Mouse (Mus musculus) c-Kit-positive CD71-negative TER-119-negative erythroid progenitor cells, embryonic 14.5 days (primary cell): Measurements from ENCODE around the gene Gm5089.

Source experiments
- DNase-seq: peaks from one replicate; pipeline ENCODE4 v3.0.0-alpha.2; 2013; ENCODE audit warnings: low read depth

Gene Gm5089

DNA sequence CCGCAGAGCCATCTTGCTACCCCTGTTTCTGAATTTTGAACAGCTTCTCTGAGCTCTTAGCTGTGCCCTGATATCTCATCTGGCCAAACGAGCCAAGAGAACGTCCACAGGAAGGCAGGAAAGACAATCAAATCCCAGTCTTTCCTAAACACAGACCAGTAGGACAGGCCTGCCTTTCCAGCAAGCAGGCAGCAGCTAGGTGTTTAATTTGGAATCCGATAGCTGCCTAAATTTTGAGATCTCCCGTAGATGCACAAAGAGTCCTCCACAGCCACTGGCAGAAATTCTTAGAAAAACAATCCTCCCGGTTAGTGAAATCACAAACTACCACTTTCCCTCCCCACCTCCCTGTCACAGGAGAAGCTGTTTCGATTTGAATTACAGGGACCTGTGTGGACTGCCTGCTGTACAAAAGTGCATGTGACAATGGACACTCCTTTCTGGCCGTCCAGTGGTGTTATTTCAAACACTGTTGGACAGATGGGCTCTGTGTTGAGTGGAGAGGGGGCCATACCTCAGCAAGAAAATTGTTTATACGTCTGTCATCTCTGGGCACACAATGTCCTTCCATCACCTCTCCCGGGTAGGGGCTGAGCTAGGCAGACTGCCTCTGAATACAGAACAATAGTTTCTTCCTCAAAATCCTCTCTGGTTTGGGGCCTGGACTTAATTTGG is 24.2 kb downstream of the Gm5089 start:
- no peak for DNase-seq

DNA sequence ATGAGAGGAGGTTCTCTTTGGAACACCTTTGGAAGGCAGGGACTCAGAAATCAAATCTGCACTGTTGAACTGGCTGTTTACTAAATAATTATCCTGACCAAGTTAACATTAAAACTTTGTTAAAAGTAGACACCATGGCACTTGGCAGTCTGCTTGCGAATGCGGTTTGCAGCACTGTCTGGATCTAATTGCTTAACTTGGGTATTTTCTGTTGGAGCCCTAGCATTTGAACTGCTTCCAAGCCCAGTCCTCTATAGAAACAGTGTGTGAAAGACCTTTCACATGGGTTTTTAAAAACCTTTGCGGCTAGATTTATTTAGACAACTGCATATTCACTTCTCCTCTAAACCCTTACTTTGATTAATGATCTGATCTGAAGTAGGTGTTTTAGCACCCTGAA is 26.5 kb downstream of the Gm5089 start:
- no peak for DNase-seq

DNA sequence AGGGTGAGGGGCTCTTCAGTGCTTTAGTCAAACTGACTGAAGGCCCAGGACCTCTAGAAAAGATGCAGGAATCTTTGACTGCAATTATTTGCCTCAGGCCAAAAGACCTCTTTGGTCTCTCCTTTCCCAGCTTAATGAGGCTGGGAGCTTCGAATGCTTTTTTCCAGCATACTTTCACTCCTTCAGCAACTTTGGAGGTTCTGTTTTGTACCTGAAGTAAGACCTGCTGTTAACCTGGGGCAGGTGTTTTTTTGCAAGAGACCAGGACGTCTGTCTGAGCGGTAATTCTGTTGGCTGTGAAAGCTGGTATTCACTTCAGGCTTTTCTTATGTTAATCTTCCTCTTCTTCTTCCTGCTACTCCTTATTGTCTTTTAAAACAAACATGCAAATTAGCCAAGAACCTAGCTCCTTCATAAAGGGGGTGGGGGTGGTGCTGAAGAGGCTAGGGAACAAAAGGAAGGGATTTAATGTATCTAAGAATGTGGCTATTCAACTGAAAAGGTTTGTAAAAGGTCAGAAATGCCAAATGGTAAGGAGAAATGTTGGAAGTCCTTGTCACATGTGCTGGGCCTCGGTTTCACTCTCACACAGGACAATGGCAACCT is 34.6 kb downstream of the Gm5089 start:
- no peak for DNase-seq

DNA sequence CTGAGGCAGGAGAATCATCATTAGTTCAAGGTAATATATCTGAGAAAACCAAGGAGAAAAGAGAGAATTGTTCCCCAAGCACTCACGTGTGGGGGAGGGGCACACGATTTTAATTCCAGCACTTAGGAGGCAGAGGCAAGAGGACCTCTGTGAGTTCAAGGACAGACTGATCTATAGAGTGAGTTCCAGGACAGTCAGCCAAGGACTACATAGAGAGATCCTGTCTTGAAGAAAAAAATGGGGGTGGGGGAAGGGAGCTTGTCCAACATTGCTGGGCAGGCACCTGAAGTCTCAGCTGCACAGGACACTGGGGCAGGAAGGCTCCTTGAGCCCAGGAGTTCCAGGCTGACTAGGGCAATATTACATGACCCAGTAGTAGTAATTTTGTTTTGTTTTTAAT is 36.1 kb downstream of the Gm5089 start:
- no peak for DNase-seq

DNA sequence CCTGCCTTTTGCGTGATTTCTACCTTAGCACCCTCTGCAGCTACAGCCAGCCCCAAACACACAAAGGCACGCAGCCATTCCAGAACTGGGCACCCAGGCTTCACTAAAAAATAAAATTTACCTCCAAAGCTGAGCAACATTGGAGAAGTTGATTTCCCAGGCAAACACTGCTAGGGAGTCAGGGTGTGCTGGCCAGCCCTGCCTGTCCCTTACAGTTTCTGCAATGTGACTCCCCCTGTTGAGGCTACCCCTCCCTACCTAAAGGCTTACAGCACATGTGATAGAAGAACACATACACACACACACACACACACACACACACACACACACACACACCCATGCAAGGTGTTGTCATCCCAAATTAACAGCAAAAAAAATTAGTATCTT is 37.4 kb downstream of the Gm5089 start:
- DNase-seq = no peak

DNA sequence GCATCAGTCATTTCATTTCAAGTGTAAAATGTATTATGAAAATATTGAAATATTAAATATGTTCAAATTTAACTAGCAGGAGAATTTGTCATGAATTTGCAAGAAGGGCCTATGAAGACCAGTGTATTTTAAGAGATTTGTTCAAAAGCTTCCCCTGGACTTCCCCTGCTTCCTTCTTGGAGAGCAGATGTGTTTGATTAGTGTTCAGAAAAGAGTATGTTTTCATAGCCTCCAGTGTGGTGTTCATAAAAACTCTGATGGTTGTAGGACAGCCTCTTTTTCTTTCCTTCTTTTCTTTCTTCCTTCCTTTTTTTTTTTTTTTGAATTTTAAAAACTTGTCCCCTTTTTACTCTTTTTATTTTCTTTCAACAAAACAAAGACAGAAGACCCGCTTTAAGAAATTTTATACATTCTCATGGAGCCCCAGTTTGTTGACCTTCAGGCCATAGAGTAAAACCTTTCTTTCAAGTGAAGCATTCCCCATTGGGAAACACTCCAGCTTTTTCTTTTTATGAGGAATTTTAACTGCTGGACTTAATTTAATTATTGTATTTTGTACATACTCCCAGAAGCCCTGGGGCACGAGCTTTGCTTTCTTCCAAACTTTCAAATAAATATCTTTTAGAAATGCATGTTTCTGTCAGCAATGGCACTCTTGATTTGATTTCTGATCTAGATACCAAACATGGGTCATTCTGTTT is 37.9 kb downstream of the Gm5089 start:
- no peak for DNase-seq

DNA sequence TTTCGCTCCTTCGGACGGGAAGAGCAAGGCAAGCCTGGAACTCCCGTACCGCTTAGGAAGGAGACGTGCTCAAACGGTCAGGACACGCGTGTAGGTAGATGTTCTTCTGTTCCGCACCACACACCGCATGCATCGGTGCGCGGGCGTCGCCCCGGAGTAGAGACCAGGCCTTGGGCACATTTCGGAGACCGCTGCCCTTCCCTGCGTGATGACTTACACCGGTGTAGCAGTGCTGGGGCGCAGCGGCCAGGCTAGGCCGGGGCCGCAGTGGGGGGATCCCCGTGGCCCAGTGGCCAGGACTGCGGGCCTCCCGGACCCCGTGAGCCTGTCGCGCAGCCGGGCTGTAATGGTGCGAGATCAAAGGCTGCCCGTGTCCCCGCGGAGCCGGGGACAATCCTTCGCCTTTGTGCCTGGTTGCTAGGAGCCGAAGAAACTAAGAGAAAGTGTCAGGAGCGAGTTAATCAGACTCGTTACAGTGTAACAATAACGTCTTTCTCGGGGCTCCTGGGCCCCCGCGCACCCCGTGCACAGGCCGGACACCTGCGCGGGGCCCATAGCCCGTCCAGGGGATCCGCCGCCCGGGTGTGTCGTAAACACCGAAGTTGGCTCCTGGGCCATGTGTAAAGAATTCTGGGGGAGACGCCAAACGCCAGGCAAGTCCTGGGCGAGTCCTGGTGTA is 44.2 kb downstream of the Gm5089 start:
- DNase-seq = no peak

DNA sequence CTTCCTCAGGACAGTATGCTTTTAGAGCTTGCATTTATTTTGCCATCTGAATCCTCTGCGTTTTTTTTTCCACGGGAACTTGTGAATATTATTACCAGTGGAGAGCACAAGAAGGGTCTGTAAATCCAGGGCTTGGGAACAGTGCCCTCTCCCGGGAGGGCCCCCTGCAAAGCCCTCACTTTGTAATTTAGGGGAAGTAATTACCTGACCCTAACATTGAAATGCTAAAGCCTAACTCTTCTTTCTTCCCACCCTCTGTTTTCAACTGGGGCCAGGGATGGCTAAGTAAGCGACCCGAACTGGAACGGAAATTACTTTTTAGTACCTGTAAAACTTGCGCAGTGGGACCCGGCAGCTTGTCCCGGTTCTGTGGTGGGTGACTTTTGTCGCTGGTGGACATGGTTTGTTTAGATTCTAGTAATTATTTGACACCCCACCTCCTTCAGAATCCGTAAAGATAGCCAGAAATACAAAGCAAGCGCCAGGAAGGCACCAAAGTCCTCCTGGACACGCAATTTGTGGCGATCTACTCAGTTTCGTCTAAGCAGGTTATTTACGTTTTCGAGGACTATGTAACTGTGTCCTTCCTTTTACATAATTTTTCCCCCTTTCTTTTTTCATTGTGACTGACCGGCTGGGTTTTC is 44.9 kb downstream of the Gm5089 start:
- DNase-seq = no peak

DNA sequence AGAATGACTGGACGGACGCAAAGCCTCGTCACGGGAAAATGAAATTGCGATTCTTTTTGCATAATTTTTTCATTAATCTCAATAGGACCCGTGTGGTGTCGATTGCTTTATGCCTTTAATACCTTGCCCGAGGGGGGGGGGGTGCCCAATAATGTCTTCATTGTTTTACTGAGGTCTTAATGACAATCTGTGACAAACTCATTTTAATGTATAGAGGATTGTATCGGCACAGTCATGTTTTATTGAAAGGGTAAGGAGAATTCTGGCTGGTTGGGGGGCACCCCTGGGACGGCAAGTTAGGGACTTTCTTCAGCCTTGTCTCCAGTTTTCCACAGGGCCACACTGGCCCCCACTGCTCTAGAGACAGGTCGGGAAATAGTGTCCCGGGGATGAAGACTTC is 45.7 kb downstream of the Gm5089 start:
- DNase-seq = no peak

DNA sequence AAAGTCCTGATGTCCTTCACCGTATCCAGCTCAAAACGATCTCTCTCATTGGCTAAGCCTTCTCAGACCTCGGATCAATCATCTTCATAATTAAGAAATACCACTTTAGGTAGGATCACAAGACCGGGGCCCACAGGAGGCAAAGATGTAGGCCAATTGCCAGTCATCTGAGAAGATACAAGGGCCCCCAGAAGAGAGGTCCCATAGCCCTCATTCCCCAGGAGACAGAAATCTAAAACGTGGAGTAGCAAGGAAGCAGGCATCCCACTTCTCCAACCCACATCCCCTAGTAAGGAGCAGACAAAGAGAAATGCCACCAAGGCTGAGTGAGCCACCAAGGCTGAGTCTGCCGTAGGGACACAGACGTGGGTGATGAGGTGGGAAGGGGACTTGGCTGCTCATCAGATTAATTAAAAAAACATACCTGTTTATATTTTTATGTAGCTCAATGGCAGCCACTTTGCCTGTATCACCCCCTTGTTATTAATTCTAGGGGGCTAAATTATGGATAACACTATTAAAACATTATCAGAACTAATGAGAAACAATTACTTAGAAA is 46.2 kb downstream of the Gm5089 start:
- DNase-seq = no peak

DNA sequence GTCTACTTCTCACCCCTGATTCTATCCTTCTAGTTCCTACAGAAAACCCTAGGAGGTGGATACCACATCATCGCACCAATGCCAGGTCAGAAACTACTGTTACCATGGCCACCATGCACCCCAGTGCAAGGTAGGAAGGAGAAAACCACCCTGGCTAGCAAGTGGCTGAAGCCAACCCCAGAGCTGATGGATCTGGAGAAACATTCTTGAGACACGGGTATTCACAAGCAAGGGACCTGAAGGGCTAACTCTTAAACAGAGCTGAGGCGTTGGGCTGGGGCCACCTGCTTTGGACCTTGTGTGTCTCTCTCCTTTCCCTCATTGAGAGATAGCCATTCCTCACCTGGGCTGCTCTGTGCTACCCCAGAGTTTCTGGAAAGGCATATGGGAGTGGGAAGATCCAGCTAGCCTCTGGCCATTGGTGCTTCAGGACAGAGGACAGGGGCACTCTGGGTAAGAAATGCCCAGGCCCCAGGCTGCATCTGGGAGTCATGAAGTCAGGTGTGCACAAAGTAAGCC is 47.4 kb downstream of the Gm5089 start:
- DNase-seq = no peak

DNA sequence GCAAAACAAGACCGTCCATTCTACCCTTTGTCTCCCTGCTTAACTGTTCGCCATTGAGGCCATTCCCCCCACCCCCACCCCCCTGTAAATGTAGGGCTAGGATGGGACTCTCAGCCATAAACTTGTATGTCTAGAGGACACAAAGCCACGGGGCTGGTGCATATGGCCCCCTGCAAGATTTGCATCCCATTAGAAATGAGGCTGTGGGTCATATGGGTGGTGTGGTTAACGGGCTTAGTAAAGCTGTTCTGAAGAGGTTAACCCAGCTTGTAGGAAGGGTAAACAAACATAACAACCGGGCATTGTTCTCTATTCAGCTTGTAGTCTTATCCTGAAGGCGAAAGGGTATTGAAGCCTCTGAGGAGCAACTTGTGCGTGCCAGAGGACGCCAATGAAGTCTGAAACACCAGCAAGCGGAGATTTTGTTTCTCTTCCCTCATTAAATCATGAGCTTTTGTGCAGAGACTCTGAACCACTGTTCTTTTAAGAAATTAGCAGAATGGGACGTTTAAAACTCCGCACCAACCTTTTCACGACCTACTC is 48.1 kb downstream of the Gm5089 start:
- DNase-seq = no peak

DNA sequence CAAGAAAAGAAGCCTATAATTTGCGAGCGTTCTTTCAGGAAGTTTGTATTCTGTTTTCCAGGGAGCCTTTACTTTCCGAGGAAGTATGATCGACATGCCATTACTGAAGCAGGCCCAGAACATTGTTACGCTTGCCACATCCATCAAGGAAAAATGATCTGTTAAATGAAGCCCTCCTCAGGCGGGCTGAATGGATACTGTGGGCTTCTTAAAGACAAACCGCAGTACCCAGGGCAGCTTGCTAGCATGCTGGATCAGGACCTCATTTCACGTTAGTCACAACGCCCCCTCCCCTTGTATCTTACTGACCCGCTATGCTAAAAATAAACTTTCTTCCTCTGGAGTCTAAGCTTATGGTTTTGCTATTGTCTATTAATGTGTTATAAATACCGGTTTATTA is 49.0 kb downstream of the Gm5089 start:
- DNase-seq = no peak

DNA sequence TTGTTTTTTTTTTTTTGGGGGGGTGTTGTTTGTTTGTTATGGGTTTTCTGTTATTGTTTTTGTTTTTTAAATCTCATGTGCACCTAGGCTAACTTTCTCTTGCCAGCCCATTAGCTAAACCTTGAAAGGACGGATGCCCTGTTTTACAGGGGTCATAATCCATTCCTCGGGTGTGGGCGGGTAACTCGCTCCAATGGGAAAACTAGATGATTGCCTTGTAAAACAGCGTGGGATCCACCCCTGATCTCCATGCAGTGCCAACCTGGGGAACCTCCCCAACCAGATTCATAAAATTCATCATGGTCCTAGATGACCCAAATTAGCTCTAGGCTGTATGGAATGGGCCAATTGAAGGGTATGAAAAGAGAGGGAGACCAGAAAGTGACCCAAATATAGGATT is 51.0 kb downstream of the Gm5089 start:
- no peak for DNase-seq

DNA sequence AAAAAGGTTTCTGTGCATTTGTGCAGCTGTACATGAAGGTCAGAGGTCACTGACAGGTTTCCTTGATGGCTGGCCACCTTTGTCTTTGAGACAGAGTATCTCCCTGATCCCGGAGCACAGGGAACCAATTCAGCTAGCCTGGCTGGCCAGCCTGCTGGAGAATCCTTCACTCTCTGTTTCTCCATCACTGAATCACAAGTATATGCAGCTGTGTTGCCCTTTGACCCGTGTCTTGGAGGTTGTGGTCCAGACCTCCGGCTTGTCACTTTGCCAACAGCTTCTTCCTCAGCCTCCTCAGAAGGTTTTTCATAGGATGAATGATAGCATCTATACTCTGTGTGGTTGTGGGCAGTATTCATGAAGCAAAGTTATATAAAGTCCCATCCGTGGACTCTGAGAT is 52.2 kb downstream of the Gm5089 start:
- DNase-seq = no peak

DNA sequence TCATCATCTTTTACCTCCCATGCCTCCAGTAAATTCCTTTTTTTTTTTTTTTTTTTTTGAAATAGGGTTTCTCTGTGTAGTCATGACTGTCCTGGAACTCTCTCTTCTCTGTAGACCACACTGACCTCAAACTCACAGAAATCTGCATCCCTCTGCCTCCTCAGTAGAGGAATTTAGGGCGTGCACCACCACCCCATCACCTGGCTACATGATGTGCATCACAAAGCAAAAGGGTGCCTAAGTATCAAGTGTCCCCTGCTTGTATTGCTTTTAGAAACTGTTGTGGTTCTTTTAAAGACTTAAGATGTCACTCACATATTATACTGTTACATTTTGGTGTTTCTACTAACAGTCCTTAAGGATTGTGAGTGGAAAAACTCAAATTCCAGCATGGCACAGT is 57.8 kb downstream of the Gm5089 start:
- no peak for DNase-seq

DNA sequence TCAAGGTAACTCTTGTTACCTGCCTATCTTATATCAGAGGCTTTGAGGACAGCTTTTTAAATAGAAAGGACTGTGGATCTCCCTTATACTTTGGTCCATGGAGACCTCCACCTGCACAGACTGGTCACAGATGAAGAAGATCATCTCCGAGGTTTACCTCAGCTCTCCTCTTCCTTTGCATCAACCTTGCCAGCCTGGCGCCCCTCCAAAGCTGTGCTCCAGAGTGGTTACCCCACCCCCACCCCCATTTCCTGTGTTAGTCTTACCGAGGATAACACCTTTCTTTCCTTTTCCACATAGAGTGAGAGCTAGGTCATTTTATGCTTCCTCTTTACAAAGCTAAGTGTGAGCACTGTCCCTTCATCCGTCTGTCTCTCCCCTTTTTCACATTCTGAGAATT is 60.0 kb downstream of the Gm5089 start:
- DNase-seq = no peak

DNA sequence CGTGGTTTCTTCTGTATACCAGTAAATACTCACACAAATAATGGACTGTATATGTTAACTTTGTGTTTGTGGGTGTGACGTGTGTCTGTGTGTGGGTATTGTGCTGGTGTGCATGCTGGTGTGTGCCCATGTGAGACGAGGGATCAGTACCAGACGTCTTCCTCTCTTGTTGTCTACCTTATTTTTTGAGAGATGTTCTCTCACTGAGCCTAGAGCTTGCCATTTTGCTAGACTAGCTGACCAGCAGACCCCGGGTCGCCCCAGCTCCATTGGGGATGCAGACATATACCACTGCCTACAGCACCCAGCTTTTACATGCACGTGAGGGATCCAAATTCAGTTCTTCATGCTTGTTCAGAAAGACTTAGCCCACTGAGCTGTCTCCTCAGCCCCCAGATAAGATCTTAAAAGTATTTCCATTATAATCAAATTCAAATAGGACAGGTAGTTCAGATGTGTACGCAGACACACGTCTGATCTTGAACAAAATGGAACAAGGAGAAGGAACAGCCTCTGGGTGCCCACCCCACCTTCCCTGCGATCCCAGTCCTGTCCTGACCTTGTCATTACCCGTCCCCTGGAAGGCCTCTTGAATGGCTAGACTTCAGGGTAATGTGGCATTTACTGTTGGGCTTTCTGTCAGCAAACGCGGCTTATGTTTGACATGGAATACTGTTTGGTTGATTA is 61.1 kb downstream of the Gm5089 start:
- no peak for DNase-seq

DNA sequence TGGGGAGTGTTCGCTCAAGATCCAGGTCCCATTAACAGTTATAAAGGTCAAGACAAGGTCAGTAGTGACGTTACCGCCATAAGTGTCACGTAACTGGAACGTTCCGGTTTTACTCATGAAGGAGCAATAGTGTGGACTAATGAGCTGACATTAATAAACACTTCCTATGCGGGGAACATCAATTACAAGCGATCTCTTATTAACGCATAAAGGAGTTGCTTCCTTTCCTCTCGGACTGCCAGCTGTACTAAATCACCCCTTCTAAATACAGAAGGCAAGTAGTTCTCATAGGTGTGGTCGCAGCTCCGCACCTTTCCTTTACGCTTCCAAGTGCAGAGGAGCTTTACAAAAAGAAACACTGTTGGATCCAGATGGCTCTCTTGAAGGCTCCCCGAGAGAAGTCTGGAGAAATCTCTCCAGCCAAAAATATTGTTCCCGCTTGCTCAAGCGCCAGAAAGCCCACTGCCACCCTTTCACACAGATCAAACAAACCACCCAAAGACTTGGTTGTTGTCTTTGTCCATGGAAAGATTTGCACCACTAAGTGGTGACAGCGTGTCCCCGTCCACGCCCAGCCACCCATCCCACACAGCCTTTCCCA is 62.4 kb downstream of the Gm5089 start:
- DNase-seq = no peak

DNA sequence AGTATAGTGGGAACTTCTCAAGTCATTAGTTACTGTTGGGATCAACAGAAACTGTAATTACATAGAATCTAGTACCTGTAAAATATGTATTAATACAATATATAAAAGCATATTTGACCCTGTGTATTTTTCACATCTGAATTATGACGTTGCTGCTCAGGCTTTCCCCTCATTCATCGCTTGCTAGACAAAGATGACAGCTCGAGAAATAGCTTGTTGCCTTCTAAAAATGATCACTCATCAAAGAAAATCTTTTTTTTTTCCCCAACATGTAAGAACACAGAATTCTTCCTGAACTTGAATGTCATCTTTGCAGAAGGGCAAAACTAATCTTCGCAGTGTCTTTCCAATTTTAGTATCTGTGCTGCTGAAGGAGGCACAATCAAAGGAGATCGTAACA is 63.1 kb downstream of the Gm5089 start:
- no peak for DNase-seq
